Mouse (Mus musculus): ENCODE results near the gene Ddc. TPM values are rescaled to one million over a fixed set of nuclear protein-coding genes. Genes with fewer than 3 reads are reported as not detected.

Ddc gene
- polyA plus RNA-seq, 1 experiment from 2014 or later: 9.7 TPM

GRCm38 (mm10) chr11:11839874-11840273, 58.1 kb downstream of the Ddc start:
- H3K4me2 ChIP-seq: no peak overlapping the region
- H3K4me1 ChIP-seq (replicated peaks): peaks cover 99% of the 10 kb centered on the region
- H3K27me3 ChIP-seq: peaks cover 8% of the 10 kb centered on the region; the same call in 1 of the 2 replicates
- H3K36me3 ChIP-seq: no peaks in the 10 kb centered on the region
- 40% methylated on average over 7 of the region's 7 CpGs for WGBS (ENCODE audit: insufficient replicate concordance)
- ATAC-seq (ENCODE audit: low read depth) (no peak), DNase-seq (no peak)
- H3K27ac ChIP-seq: peak overlapping the region; percentile 67
- H3K9ac ChIP-seq: peak overlapping the region; percentile 52; the same call in 1 of the 2 replicates
- H3K9me3 ChIP-seq (replicated peaks): no peaks in the 10 kb centered on the region
- no peak overlapping the region for H3K4me3 ChIP-seq (replicated peaks)

- Histone ChIP-seq H3K27ac (peak overlapping the region; percentile 83), H3K9ac (peak overlapping the region; percentile 65), H3K27me3 (no peaks in the 10 kb centered on the region), H3K9me3 (replicated peaks) (no peaks in the 10 kb centered on the region), H3K36me3 (no peaks in the 10 kb centered on the region), H3K4me2 (peak overlapping the region; percentile 74), H3K4me1 (replicated peaks) (peaks cover 100% of the 10 kb centered on the region), H3K4me3 (replicated peaks) (peak overlapping the region; percentile 45)
- no peak for DNase-seq
- 56% methylated on average over 5 of the region's 5 CpGs for WGBS (ENCODE audit: insufficient replicate concordance)
- no peak for ATAC-seq (ENCODE audit: low read depth)
Measured at GRCm38 (mm10) chr11:11837384-11837783, 60.6 kb downstream of the Ddc start.

- Histone ChIP-seq H3K4me2 (peak overlapping the region; percentile 74), H3K27ac (peak overlapping the region; percentile 83), H3K27me3 (peaks cover under 1% of the 10 kb centered on the region; the same call in 1 of the 2 replicates), H3K36me3 (no peaks in the 10 kb centered on the region), H3K9ac (peak overlapping the region; percentile 65), H3K9me3 (replicated peaks) (no peaks in the 10 kb centered on the region), H3K4me3 (replicated peaks) (peak overlapping the region; percentile 45), H3K4me1 (replicated peaks) (peaks cover 100% of the 10 kb centered on the region)
- 1% methylated on average over 18 of the region's 18 CpGs for WGBS (ENCODE audit: insufficient replicate concordance)
- ATAC-seq (ENCODE audit: low read depth): peak; percentile 90
- peak; percentile 75 for DNase-seq
Measured at GRCm38 (mm10) chr11:11836713-11837370, 61.1 kb downstream of the Ddc start.

GRCm38 (mm10) chr11:11836262-11836661, 61.7 kb downstream of the Ddc start:
- Histone ChIP-seq H3K9me3 (replicated peaks) (no peaks in the 10 kb centered on the region), H3K36me3 (no peaks in the 10 kb centered on the region), H3K27me3 (peaks cover 2% of the 10 kb centered on the region; the same call in 1 of the 2 replicates), H3K27ac (peak overlapping the region; percentile 83), H3K4me1 (replicated peaks) (peaks cover 98% of the 10 kb centered on the region), H3K4me3 (replicated peaks) (peak overlapping the region; percentile 45), H3K9ac (peak overlapping the region; percentile 65), H3K4me2 (peak overlapping the region; percentile 74)
- ATAC-seq (ENCODE audit: low read depth) (no peak), DNase-seq (no peak)
- WGBS (ENCODE audit: insufficient replicate concordance): 9% methylated on average over 8 of the region's 8 CpGs

GRCm38 (mm10) chr11:11835791-11836190, 62.2 kb downstream of the Ddc start:
- Histone ChIP-seq H3K9ac (peak overlapping the region; percentile 65), H3K4me1 (replicated peaks) (peaks cover 97% of the 10 kb centered on the region), H3K27ac (peak overlapping the region; percentile 83), H3K4me2 (peak overlapping the region; percentile 74), H3K36me3 (no peaks in the 10 kb centered on the region), H3K4me3 (replicated peaks) (no peak overlapping the region), H3K9me3 (replicated peaks) (no peaks in the 10 kb centered on the region), H3K27me3 (peaks cover 6% of the 10 kb centered on the region; the same call in 1 of the 2 replicates)
- 39% methylated on average over 4 of the region's 4 CpGs for WGBS (ENCODE audit: insufficient replicate concordance)
- DNase-seq: no peak
- ATAC-seq (ENCODE audit: low read depth): no peak

DNA sequence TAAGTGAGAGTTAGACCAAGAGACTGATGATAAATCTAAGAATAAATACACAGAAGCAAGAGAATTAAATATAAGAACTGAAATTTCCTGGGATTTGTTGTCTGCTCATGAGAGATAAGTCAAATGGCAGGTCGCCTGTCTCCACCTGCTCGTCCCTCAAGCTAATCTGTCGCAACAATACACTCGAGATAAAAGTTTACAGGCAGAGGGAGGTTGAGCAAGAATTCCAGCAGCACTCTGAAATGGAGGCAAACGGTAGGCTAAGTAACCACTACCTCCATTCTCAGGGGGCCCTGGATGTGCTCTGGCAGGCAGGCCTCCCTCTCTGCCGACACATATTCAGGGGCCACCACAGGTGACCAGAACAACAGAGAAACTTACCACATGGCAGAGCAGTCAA, 62.6 kb downstream of the Ddc start:
- 3% methylated on average over 6 of the region's 6 CpGs for WGBS (ENCODE audit: insufficient replicate concordance)
- DNase-seq (peak; percentile 67), ATAC-seq (ENCODE audit: low read depth) (peak; percentile 60)
- peak overlapping the region; percentile 60 for H3K9ac ChIP-seq
- peak overlapping the region; percentile 74 for H3K4me2 ChIP-seq
- peaks cover 92% of the 10 kb centered on the region for H3K4me1 ChIP-seq (replicated peaks)
- H3K36me3 ChIP-seq: no peaks in the 10 kb centered on the region
- no peaks in the 10 kb centered on the region for H3K9me3 ChIP-seq (replicated peaks)
- no peak overlapping the region for H3K4me3 ChIP-seq (replicated peaks)
- H3K27me3 ChIP-seq: peaks cover 10% of the 10 kb centered on the region; the same call in 1 of the 2 replicates
- H3K27ac ChIP-seq: peak overlapping the region; percentile 83

- ATAC-seq (ENCODE audit: low read depth) (no peak), DNase-seq (no peak)
- Histone ChIP-seq H3K9ac (no peak overlapping the region; the same call in 1 of the 2 replicates), H3K27me3 (peaks cover 31% of the 10 kb centered on the region), H3K36me3 (no peaks in the 10 kb centered on the region), H3K27ac (peak overlapping the region; percentile 70; the same call in 1 of the 2 replicates), H3K9me3 (replicated peaks) (no peaks in the 10 kb centered on the region), H3K4me2 (no peak overlapping the region), H3K4me3 (replicated peaks) (no peak overlapping the region), H3K4me1 (replicated peaks) (peaks cover 89% of the 10 kb centered on the region)
- WGBS (ENCODE audit: insufficient replicate concordance): 32% methylated on average over 8 of the region's 8 CpGs
Measured at GRCm38 (mm10) chr11:11833100-11833499, 64.8 kb downstream of the Ddc start.

GRCm38 (mm10) chr11:11832755-11833084, 65.2 kb downstream of the Ddc start:
- peaks cover 86% of the 10 kb centered on the region for H3K4me1 ChIP-seq (replicated peaks)
- no peak overlapping the region for H3K4me3 ChIP-seq (replicated peaks)
- H3K9me3 ChIP-seq (replicated peaks): no peaks in the 10 kb centered on the region
- H3K27ac ChIP-seq: peak overlapping the region; percentile 70
- no peak overlapping the region; the same call in 1 of the 2 replicates for H3K9ac ChIP-seq
- H3K36me3 ChIP-seq: no peaks in the 10 kb centered on the region
- no peak for ATAC-seq (ENCODE audit: low read depth)
- no peak for DNase-seq
- no peak overlapping the region for H3K4me2 ChIP-seq
- WGBS (ENCODE audit: insufficient replicate concordance): 41% methylated on average over 6 of the region's 6 CpGs
- peaks cover 34% of the 10 kb centered on the region for H3K27me3 ChIP-seq

DNA sequence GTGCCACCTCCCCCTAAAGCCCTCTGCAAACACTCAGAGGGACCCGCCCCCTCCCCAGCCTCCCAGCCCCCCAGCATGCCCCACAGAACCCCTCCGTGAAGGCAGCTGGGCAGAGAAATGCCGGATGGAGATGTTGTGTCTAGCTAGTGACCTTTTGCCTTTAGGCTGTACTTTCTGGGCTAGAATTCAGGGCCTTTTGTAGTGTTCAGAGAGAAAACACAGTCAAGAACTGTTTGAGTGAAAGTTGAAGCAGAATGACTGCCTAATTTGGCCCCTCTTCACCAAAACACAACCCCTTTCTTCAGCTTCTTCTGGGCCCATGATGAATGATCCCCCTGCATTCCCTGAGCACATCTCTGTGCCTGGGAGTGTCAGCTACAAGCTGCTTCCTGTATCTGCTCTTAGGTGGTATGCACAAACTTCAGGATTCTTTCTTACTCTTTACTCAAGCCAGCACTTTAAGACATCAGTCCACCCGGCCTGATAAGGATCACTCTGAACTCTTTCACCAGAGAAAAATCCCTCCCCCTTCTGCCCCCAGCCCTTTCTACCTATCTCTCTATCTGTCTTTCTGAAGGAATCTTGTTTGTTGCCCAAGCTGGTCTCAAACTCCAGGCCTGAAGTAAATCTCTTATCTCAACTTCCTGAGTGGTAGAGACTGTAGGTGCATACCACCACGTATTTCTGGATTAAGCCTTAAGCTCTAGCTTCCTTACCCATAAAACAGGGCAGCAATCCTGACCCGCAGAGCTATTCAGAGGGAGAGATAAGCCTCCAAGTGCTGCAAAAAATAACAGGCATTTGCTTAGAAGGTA, 65.8 kb downstream of the Ddc start:
- Histone ChIP-seq H3K27ac (peak overlapping the region; percentile 70), H3K4me3 (replicated peaks) (no peak overlapping the region), H3K9me3 (replicated peaks) (no peaks in the 10 kb centered on the region), H3K9ac (0 out of 2 replicates have a peak overlapping the region, but pooled peaks have one; percentile 26), H3K4me2 (no peak overlapping the region), H3K4me1 (replicated peaks) (peaks cover 80% of the 10 kb centered on the region), H3K27me3 (peaks cover 37% of the 10 kb centered on the region), H3K36me3 (no peaks in the 10 kb centered on the region)
- DNase-seq: no peak
- WGBS (ENCODE audit: insufficient replicate concordance): 16% methylated on average over 6 of the region's 6 CpGs
- no peak for ATAC-seq (ENCODE audit: low read depth)

DNA sequence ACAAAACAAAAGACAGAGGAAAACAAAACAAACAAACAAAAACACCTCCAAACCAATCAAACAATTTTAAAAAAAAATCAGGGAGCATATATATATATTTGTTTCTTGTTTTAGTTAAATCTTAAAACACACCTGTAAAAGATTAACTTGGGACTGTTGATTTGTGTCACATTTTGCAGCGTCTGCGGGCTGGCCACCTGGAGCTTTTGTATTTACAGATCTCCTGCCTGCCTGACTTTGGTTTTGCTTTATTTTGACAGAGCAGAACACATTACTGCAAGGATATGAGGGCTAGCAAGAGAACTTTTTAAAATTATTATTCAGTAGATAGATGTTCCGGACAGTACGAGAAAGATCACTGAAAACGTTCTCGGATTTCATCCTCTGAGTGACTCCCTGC, 66.4 kb downstream of the Ddc start:
- no peak overlapping the region for H3K4me3 ChIP-seq (replicated peaks)
- H3K36me3 ChIP-seq: no peaks in the 10 kb centered on the region
- 0 out of 2 replicates have a peak overlapping the region, but pooled peaks have one; percentile 26 for H3K9ac ChIP-seq
- no peak for ATAC-seq (ENCODE audit: low read depth)
- 61% methylated on average over 6 of the region's 6 CpGs for WGBS (ENCODE audit: insufficient replicate concordance)
- peaks cover 74% of the 10 kb centered on the region for H3K4me1 ChIP-seq (replicated peaks)
- no peak for DNase-seq
- H3K27me3 ChIP-seq: peaks cover 40% of the 10 kb centered on the region
- H3K4me2 ChIP-seq: no peak overlapping the region
- H3K27ac ChIP-seq: peak overlapping the region; percentile 70
- H3K9me3 ChIP-seq (replicated peaks): no peaks in the 10 kb centered on the region

GRCm38 (mm10) chr11:11830884-11831495, 67.0 kb downstream of the Ddc start:
- no peak for DNase-seq
- WGBS (ENCODE audit: insufficient replicate concordance): 61% methylated on average over 12 of the region's 12 CpGs
- H3K27ac ChIP-seq: peak overlapping the region; percentile 34
- no peak overlapping the region for H3K4me2 ChIP-seq
- peaks cover 40% of the 10 kb centered on the region for H3K27me3 ChIP-seq
- H3K36me3 ChIP-seq: no peaks in the 10 kb centered on the region
- H3K4me3 ChIP-seq (replicated peaks): no peak overlapping the region
- ATAC-seq (ENCODE audit: low read depth): no peak
- H3K9me3 ChIP-seq (replicated peaks): no peaks in the 10 kb centered on the region
- peaks cover 68% of the 10 kb centered on the region for H3K4me1 ChIP-seq (replicated peaks)
- no peak overlapping the region for H3K9ac ChIP-seq
